Mouse (Mus musculus) adrenal gland, adult 10 weeks (tissue): Measurements from ENCODE around the gene Dis3l. TPM values are rescaled to one million over a fixed set of nuclear protein-coding genes. Genes with fewer than 3 reads are reported as not detected.

Experiments
- polyA plus RNA-seq: library from polyadenylated mRNA; stranded (reverse); fragments of 350-450 nt; fragmentation: Illumina TruSeq; extraction: RNeasy Lipid Tissue Mini Kit (QIAGEN cat#74804); gene quantifications from one replicate; pipeline ENCODE4 v1.2.3, GENCODE M21; 2014; ENCODE audit warnings: low read depth, low replicate concordance

Dis3l gene
- 19.4 TPM for polyA plus RNA-seq

GRCm38 (mm10) chr9:64341254-64341566, at the start of gene Dis3l:
Gene Dis3l (minus strand): TSS chr9:64341288.

GRCm38 (mm10) chr9:64385511-64386465, 44.7 kb upstream of the Dis3l start, which contains the start of gene Megf11:
Gene Megf11 (plus strand): TSS chr9:64385626.

DNA sequence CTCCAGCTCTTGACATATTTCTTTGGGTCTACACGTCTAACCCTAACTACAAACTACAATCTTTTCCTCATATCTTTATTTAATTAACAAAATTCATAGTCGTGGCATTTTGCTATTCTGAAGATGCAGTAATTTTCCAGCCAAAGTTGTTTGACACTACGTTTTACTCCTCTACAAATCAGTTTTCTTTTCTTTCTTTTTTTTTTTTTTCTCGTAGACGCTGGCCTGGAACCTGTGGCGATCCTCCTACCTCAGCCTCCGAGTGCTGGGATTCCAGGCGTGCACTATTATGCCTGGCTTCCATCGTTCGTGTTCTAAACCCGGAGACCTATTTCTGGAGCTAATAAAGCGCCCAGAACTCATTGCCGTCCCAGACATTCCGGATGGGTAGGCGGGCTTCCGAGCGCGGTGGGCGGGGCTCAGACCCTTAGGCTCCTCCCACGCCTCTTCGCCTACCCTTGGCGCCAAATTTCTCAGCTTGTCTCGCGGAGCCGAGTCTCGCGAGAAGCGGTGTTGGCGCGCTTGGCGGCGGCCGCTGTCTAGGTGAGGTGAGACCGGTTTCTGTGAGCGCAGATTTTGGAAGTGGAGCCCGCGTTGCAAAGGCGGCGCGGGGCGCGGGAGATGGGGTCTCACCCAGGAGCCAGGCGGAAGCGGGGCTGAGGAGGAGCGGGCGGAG, 59.8 kb downstream of the Dis3l start, which contains the start of gene Tipin:
Tipin (plus strand) TSS at position 477 of the 676 bp plus-strand sequence.

Other genes with a start within 250 kb of the Dis3l start
- 1.0 TPM for gene Lctl, start 224.1 kb downstream of the Dis3l start, polyA plus RNA-seq
- gene Zwilch, start 168.2 kb downstream of the Dis3l start, polyA plus RNA-seq, result 5.8 TPM
- 475 TPM for gene Rpl4, start 167.9 kb downstream of the Dis3l start, polyA plus RNA-seq
- 71.6 TPM for gene Snapc5, start 162.0 kb downstream of the Dis3l start, polyA plus RNA-seq
- not detected for gene Uchl4, start 106.1 kb downstream of the Dis3l start, polyA plus RNA-seq
- gene Map2k1, start 87.7 kb downstream of the Dis3l start, polyA plus RNA-seq, result 65.7 TPM
- gene Tipin, start 59.7 kb downstream of the Dis3l start, polyA plus RNA-seq, result 65.4 TPM
- gene Megf11, start 44.3 kb upstream of the Dis3l start, polyA plus RNA-seq, result 0.41 TPM